Mouse (Mus musculus) limb, embryonic 12.5 days (tissue): Measurements from ENCODE around the gene Pigk. TPM values are rescaled to one million over a fixed set of nuclear protein-coding genes. Genes with fewer than 3 reads are reported as not detected.

Experiments
- ATAC-seq: fragments of 200-750 bp; cut with Nextera tagmentation; 2 replicates; pipeline ENCODE4 v1.8.0; 2017; ENCODE audit warnings: low read depth, moderate TSS enrichment; ENCODE audit not compliant: insufficient number of reproducible peaks, insufficient read depth, low FRiP score, low TSS enrichment
- H3K27ac ChIP-seq: fragments of 300-500 bp; sonication (generic); 2 replicates; pipeline ENCODE4 v1.5.1; 2016; ENCODE audit warnings: mild to moderate bottlenecking, moderate library complexity
- H3K27me3 ChIP-seq: fragments of 300-500 bp; sonication (generic); 2 replicates; pipeline ENCODE4 v1.6.1; 2016; ENCODE audit warnings: mild to moderate bottlenecking, moderate library complexity
- H3K36me3 ChIP-seq: fragments of 300-500 bp; sonication (generic); 2 replicates; pipeline ENCODE4 v1.6.1; 2016; ENCODE audit warnings: mild to moderate bottlenecking, moderate library complexity
- H3K4me1 ChIP-seq: fragments of 300-500 bp; sonication (generic); replicated peaks from 2 replicates; pipeline ENCODE4 v1.6.1; 2016
- H3K4me2 ChIP-seq: fragments of 300-500 bp; sonication (generic); 2 replicates; pipeline ENCODE4 v1.6.1; 2016; ENCODE audit warnings: mild to moderate bottlenecking, moderate library complexity
- H3K4me3 ChIP-seq: fragments of 300-500 bp; sonication (generic); replicated peaks from 2 replicates; pipeline ENCODE4 v1.5.1; 2016; ENCODE audit warnings: mild to moderate bottlenecking
- H3K9ac ChIP-seq: fragments of 300-500 bp; sonication (generic); replicated peaks from 2 replicates; pipeline ENCODE4 v1.6.1; 2016; ENCODE audit warnings: mild to moderate bottlenecking, moderate library complexity
- H3K9me3 ChIP-seq: fragments of 300-500 bp; sonication (generic); 2 replicates; pipeline ENCODE4 v1.6.1; 2016; ENCODE audit warnings: mild to moderate bottlenecking, moderate library complexity
- WGBS: fragments of 180-500 bp; shearing (Covaris S2); methylation state at CpG from one replicate; pipeline ENCODE4 v1.1.7; 2016; 5-methylcytosine and 5-hydroxymethylcytosine counted together
- polyA plus RNA-seq: library from polyadenylated mRNA; unstranded; fragments of >200 nt; fragmentation: Nextera tagmentation; extraction: Ambion mirVana; gene quantifications from 2 replicates; pipeline ENCODE4 v1.2.1, GENCODE M21; 2016

Gene Pigk
- polyA plus RNA-seq: 46.2 and 49.4 TPM in 2 replicates

- ATAC-seq: peak; percentile 84
- H3K27ac ChIP-seq: peak within 1 kb of the TSS; percentile 66
- H3K9me3 ChIP-seq: no peaks in the 10 kb centered on the region
These were observed at the start of gene Pigk for GRCm38 (mm10) chr3:152713991-152714902. Gene Pigk, plus strand, starts transcription at chr3:152714100.

GRCm38 (mm10) chr3:152666991-152667355 is 46.9 kb upstream of the Pigk start:
- WGBS: under 1% methylated on average over 15 of the region's 16 CpGs
- Histone ChIP-seq H3K4me2 (peak overlapping the region; percentile 98), H3K9me3 (no peaks in the 10 kb centered on the region), H3K9ac (peak overlapping the region; percentile 69; the same call in 1 of the 2 replicates), H3K4me1 (peaks cover 9% of the 10 kb centered on the region), H3K27me3 (peaks cover 56% of the 10 kb centered on the region), H3K27ac (no peak overlapping the region), H3K36me3 (no peaks in the 10 kb centered on the region), H3K4me3 (peak overlapping the region; percentile 63)
- ATAC-seq: 0 out of 2 replicates have a peak, but pooled peaks have one; percentile 23

More at GRCm38 (mm10) chr3:152713991-152714902, at the start of gene Pigk:
- Histone ChIP-seq H3K4me1 (peaks cover 8% of the 10 kb centered on the region), H3K4me2 (peak within 1 kb of the TSS; percentile 75), H3K9ac (peak within 1 kb of the TSS; percentile 83), H3K4me3 (peak within 1 kb of the TSS; percentile 94), H3K27me3 (no peaks in the 10 kb centered on the region), H3K36me3 (peaks cover 9% of the 10 kb centered on the region; the same call in 1 of the 2 replicates)
- under 1% methylated on average over 48 of the region's 48 CpGs for WGBS

GRCm38 (mm10) chr3:152667356-152668211 is 46.3 kb upstream of the Pigk start:
- Histone ChIP-seq H3K4me3 (peak overlapping the region; percentile 63), H3K9ac (peak overlapping the region; percentile 69), H3K4me2 (peak overlapping the region; percentile 98), H3K4me1 (peaks cover 9% of the 10 kb centered on the region), H3K27me3 (peaks cover 56% of the 10 kb centered on the region), H3K36me3 (no peaks in the 10 kb centered on the region), H3K9me3 (no peaks in the 10 kb centered on the region), H3K27ac (no peak overlapping the region)
- ATAC-seq: peak; percentile 61
- WGBS: under 1% methylated on average over 59 of the region's 82 CpGs

GRCm38 (mm10) chr3:152668239-152668638 is 45.7 kb upstream of the Pigk start, which contains the start of gene Ak5:
Gene Ak5, minus strand, starts transcription at chr3:152668360.
- Histone ChIP-seq H3K9ac (peak within 1 kb of the TSS; percentile 69), H3K4me2 (peak within 1 kb of the TSS; percentile 98), H3K36me3 (no peaks in the 10 kb centered on the region), H3K27me3 (peaks cover 56% of the 10 kb centered on the region), H3K27ac (no peak within 1 kb of the TSS), H3K4me1 (peaks cover 9% of the 10 kb centered on the region), H3K4me3 (peak within 1 kb of the TSS; percentile 63), H3K9me3 (no peaks in the 10 kb centered on the region)
- WGBS: 19% methylated on average over 1 of the region's 5 CpGs
- ATAC-seq: peak; percentile 64

- Histone ChIP-seq H3K9ac (no peak overlapping the region), H3K4me3 (no peak overlapping the region), H3K4me1 (peaks cover 9% of the 10 kb centered on the region), H3K36me3 (no peaks in the 10 kb centered on the region), H3K4me2 (no peak overlapping the region; the same call in 1 of the 2 replicates), H3K9me3 (no peaks in the 10 kb centered on the region), H3K27me3 (peaks cover 55% of the 10 kb centered on the region), H3K27ac (no peak overlapping the region)
- 84% methylated on average over 2 of the region's 2 CpGs for WGBS
- ATAC-seq: no peak
These were observed 45.1 kb upstream of the Pigk start for GRCm38 (mm10) chr3:152668793-152669192.

GRCm38 (mm10) chr3:152669783-152670182 is 44.1 kb upstream of the Pigk start:
- Histone ChIP-seq H3K4me1 (peaks cover 9% of the 10 kb centered on the region), H3K36me3 (no peaks in the 10 kb centered on the region), H3K27me3 (peaks cover 50% of the 10 kb centered on the region), H3K4me2 (no peak overlapping the region), H3K4me3 (no peak overlapping the region), H3K9me3 (no peaks in the 10 kb centered on the region), H3K9ac (no peak overlapping the region), H3K27ac (no peak overlapping the region)
- ATAC-seq: no peak
- WGBS: 72% methylated on average over 3 of the region's 3 CpGs

- Histone ChIP-seq H3K4me1 (0 out of 2 replicates have a peak, but pooled peaks cover 3% of the 10 kb centered on the region), H3K9ac (no peak overlapping the region), H3K4me3 (no peak overlapping the region), H3K9me3 (no peaks in the 10 kb centered on the region), H3K27me3 (peaks cover 8% of the 10 kb centered on the region), H3K4me2 (no peak overlapping the region), H3K27ac (no peak overlapping the region), H3K36me3 (no peaks in the 10 kb centered on the region)
- 81% methylated on average over 6 of the region's 6 CpGs for WGBS
- ATAC-seq: no peak
These were observed 39.2 kb upstream of the Pigk start for GRCm38 (mm10) chr3:152674663-152675062.

GRCm38 (mm10) chr3:152688532-152688931 is 25.4 kb upstream of the Pigk start:
- Histone ChIP-seq H3K27ac (no peak overlapping the region), H3K27me3 (no peaks in the 10 kb centered on the region), H3K36me3 (no peaks in the 10 kb centered on the region), H3K4me3 (no peak overlapping the region), H3K4me2 (no peak overlapping the region), H3K9me3 (no peaks in the 10 kb centered on the region), H3K9ac (no peak overlapping the region), H3K4me1 (no peaks in the 10 kb centered on the region)
- WGBS: 81% methylated on average over 5 of the region's 5 CpGs
- no peak for ATAC-seq

GRCm38 (mm10) chr3:152689105-152689504 is 24.8 kb upstream of the Pigk start:
- WGBS: 86% methylated on average over 9 of the region's 9 CpGs
- no peak overlapping the region for H3K9ac ChIP-seq
- no peaks in the 10 kb centered on the region for H3K27me3 ChIP-seq
- ATAC-seq: no peak
- H3K9me3 ChIP-seq: no peaks in the 10 kb centered on the region
- no peaks in the 10 kb centered on the region for H3K4me1 ChIP-seq
- H3K4me2 ChIP-seq: no peak overlapping the region
- no peaks in the 10 kb centered on the region for H3K36me3 ChIP-seq
- no peak overlapping the region for H3K4me3 ChIP-seq
- H3K27ac ChIP-seq: no peak overlapping the region

GRCm38 (mm10) chr3:152694950-152695349 is 18.9 kb upstream of the Pigk start:
- Histone ChIP-seq H3K9ac (no peak overlapping the region), H3K36me3 (no peaks in the 10 kb centered on the region), H3K4me3 (no peak overlapping the region), H3K27ac (no peak overlapping the region), H3K4me2 (no peak overlapping the region), H3K27me3 (no peaks in the 10 kb centered on the region), H3K9me3 (no peaks in the 10 kb centered on the region), H3K4me1 (no peaks in the 10 kb centered on the region)
- 95% methylated on average over 3 of the region's 3 CpGs for WGBS
- ATAC-seq: no peak

GRCm38 (mm10) chr3:152698017-152698416 is 15.9 kb upstream of the Pigk start:
- Histone ChIP-seq H3K36me3 (no peaks in the 10 kb centered on the region), H3K27me3 (no peaks in the 10 kb centered on the region), H3K4me3 (no peak overlapping the region), H3K27ac (no peak overlapping the region), H3K9me3 (no peaks in the 10 kb centered on the region), H3K9ac (no peak overlapping the region), H3K4me2 (no peak overlapping the region), H3K4me1 (no peaks in the 10 kb centered on the region)
- ATAC-seq: no peak
- WGBS: 86% methylated on average over 5 of the region's 5 CpGs
